Mouse (Mus musculus): ENCODE results near the gene Crispld2. TPM values are rescaled to one million over a fixed set of nuclear protein-coding genes. Genes with fewer than 3 reads are reported as not detected.
A peak's percentile ranks its signal among the peaks of the same experiment; 100 is the strongest.

Crispld2 gene
- total RNA-seq, 2 experiments from 2014 or later: 11.2 to 13.1 TPM

- no peak for DNase-seq (ENCODE audit: low spot score)
Measured at GRCm38 (mm10) chr8:119997266-119997665, 5.0 kb downstream of the Crispld2 start.

GRCm38 (mm10) chr8:120000461-120000860 lies 8.2 kb downstream of the Crispld2 start:
- DNase-seq (ENCODE audit: low spot score): peak; percentile 79

GRCm38 (mm10) chr8:120001712-120002111 lies 9.5 kb downstream of the Crispld2 start:
- no peak for DNase-seq (ENCODE audit: low spot score)

- DNase-seq (ENCODE audit: low spot score): no peak
Measured at GRCm38 (mm10) chr8:120002348-120002747, 10.1 kb downstream of the Crispld2 start.

- DNase-seq (ENCODE audit: low spot score): peak; percentile 88
Measured at GRCm38 (mm10) chr8:120004154-120004702, 12.0 kb downstream of the Crispld2 start.

DNA sequence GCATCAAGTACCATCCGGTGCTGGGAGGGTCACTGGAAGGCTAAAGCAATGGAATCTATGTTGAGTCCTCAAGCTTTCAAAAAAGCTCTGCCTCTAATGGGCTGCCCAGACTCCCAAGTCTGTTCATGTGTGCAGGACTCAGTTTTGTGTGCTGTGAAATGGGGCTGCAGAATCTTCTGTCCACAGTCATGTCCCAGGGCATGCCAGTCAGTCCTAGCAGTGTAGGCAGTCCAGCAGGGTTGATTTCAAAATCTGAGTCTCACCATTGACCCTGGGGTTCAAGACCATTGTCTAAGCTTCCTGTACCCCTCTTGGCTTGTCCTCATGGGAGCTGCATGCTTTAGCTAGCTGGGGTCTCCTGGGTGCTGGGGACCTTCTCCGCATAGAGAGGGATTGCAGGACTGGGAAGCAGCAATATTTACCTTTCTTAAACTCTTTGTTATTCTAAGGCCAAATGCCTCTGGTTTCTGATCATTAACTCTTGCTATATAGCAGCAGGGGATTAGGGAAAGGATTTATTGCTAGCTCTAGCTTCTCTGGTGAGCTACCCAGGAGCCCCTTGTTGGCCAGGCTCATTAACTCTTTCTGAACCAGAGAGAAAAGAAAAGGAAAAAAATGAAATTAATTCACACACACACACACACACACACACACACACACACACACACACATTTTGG lies 12.6 kb downstream of the Crispld2 start:
- DNase-seq (ENCODE audit: low spot score): no peak

GRCm38 (mm10) chr8:120006645-120007160 lies 14.5 kb downstream of the Crispld2 start:
- DNase-seq (ENCODE audit: low spot score): no peak

GRCm38 (mm10) chr8:120007178-120007577 lies 14.9 kb downstream of the Crispld2 start:
- no peak for DNase-seq (ENCODE audit: low spot score)

GRCm38 (mm10) chr8:120009284-120009683 lies 17.0 kb downstream of the Crispld2 start:
- no peak for DNase-seq (ENCODE audit: low spot score)

GRCm38 (mm10) chr8:120012491-120012890 lies 20.3 kb downstream of the Crispld2 start:
- no peak for DNase-seq (ENCODE audit: low spot score)

GRCm38 (mm10) chr8:120012927-120013326 lies 20.7 kb downstream of the Crispld2 start:
- DNase-seq (ENCODE audit: low spot score): no peak

- DNase-seq (ENCODE audit: low spot score): no peak
Measured at GRCm38 (mm10) chr8:120014267-120015023, 22.2 kb downstream of the Crispld2 start.

- DNase-seq (ENCODE audit: low spot score): no peak
Measured at GRCm38 (mm10) chr8:120015916-120016315, 23.7 kb downstream of the Crispld2 start.

GRCm38 (mm10) chr8:120016424-120016823 lies 24.2 kb downstream of the Crispld2 start:
- no peak for DNase-seq (ENCODE audit: low spot score)

- DNase-seq (ENCODE audit: low spot score): no peak
Measured at GRCm38 (mm10) chr8:120017349-120017748, 25.1 kb downstream of the Crispld2 start.

- DNase-seq (ENCODE audit: low spot score): no peak
Measured at GRCm38 (mm10) chr8:120017786-120018185, 25.5 kb downstream of the Crispld2 start.

GRCm38 (mm10) chr8:120018379-120018778 lies 26.1 kb downstream of the Crispld2 start:
- no peak for DNase-seq (ENCODE audit: low spot score)

DNA sequence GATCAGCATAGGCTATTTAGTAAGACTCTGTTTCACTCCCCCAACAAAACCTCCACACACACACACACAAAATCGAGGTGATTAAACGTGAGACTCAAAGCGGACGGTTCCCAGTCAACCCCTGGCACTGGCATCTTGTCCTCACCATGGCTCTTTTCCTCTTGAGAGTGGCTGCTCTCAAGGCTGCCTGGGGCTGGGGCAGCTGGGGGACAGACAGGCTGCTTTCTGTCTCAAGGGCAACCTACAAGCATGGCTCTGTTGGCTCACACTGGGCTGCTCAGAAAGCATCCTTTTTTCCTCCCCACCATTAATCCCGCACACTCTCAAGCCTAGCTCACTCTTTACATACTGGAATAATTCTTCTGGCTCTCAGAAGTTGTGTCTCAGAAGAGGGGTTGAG lies 27.1 kb downstream of the Crispld2 start:
- DNase-seq (ENCODE audit: low spot score): no peak

DNA sequence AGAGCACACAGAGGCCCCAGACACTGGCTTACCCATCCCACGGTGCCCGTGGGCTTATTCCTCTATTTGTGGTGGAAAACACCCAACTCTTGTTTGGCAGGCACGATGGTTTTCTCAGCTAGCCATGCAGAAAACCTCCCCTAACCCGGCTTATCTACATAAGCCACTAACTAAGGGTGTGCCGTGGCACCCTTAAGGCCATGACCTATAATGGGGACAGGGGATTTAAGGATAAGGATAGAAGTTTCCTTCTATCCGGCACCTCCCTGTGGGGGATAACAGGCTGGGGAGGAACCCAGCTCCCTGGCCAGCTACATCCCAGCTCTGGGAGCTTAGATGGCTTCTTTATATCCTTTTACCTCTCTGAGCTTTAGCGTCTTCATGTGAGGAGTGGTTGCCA lies 28.1 kb downstream of the Crispld2 start:
- no peak for DNase-seq (ENCODE audit: low spot score)

DNA sequence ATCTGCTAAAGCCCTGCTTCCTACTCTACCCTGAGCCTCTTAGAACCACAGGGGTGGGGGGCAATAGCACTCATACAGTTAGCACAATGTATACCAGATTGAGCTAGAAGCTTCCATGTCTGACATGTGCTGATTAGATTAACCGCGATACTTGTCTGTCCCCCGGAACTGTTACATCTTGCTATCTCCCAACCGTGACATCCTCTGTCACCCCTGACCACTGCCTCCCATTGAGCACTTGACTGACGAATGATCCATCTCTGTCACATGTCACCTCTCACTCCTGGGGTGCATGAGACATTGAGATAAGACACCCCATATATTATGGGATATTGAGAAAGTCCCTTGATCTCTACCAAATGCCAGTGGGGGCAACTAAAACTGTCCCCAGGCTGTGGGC lies 34.0 kb downstream of the Crispld2 start:
- DNase-seq (ENCODE audit: low spot score): no peak

DNA sequence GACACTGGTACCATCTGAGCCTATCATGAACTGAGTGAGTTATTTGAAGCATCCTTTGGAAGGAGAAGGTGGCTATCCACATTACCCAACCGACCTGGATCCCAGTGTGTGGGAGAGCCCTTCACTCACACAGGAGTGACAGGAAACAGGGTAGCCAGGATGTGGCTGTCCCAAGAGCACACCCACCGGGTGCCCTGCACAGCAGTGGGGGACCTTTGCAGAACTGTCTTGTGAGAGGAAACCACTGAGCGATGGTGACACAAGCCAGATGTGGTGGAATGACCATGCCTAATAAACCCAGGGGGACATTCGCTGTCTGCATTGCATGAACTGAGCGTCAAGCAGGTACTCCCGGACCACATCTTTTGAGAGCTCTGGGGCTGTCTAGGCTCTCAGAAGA lies 34.8 kb downstream of the Crispld2 start:
- DNase-seq (ENCODE audit: low spot score): no peak

GRCm38 (mm10) chr8:120030447-120030846 lies 38.2 kb downstream of the Crispld2 start:
- DNase-seq (ENCODE audit: low spot score): no peak

Measured in gastrocnemius, adult 18-20 months (tissue).